Mouse (Mus musculus) limb, embryonic 14.5 days (tissue): ENCODE measurements around the gene Bod1. TPM values are rescaled to one million over a fixed set of nuclear protein-coding genes. Genes with fewer than 3 reads are reported as not detected.

Experiments
- ATAC-seq: fragments of 200-750 bp; cut with Nextera tagmentation; 2 replicates; pipeline ENCODE4 v1.8.0; 2017; ENCODE audit warnings: low read depth, moderate number of reproducible peaks, moderate TSS enrichment; ENCODE audit not compliant: low FRiP score
- DNase-seq: peaks from one replicate; pipeline ENCODE4 v3.0.0-alpha.2; 2015; ENCODE audit warnings: low spot score
- H3K27ac ChIP-seq: fragments of 300-500 bp; sonication (generic); replicated peaks from 2 replicates; pipeline ENCODE4 v1.5.1; 2014; ENCODE audit warnings: low read depth, mild to moderate bottlenecking, low read length, moderate library complexity, mixed read lengths
- H3K27me3 ChIP-seq: fragments of 300-500 bp; sonication (generic); 2 replicates; pipeline ENCODE4 v1.6.1; 2014; ENCODE audit warnings: low read length, mixed read lengths; ENCODE audit not compliant: control insufficient read depth, insufficient read depth
- H3K36me3 ChIP-seq: fragments of 300-500 bp; sonication (generic); 2 replicates; pipeline ENCODE4 v1.6.1; 2014; ENCODE audit warnings: mild to moderate bottlenecking, low read length, moderate library complexity, mixed read lengths; ENCODE audit not compliant: control insufficient read depth, insufficient read depth
- H3K4me1 ChIP-seq: fragments of 300-500 bp; sonication (generic); 2 replicates; pipeline ENCODE4 v1.6.1; 2014; ENCODE audit warnings: antibody characterized with exemption, low read length, mixed read lengths; ENCODE audit not compliant: control insufficient read depth, insufficient read depth
- H3K4me2 ChIP-seq: fragments of 300-500 bp; sonication (generic); replicated peaks from 2 replicates; pipeline ENCODE4 v1.6.1; 2014; ENCODE audit warnings: low read depth, mild to moderate bottlenecking, low read length, moderate library complexity; ENCODE audit not compliant: severe bottlenecking
- H3K4me3 ChIP-seq: fragments of 300-500 bp; sonication (generic); replicated peaks from 2 replicates; pipeline ENCODE4 v1.5.1; 2014; ENCODE audit warnings: low read length
- H3K9ac ChIP-seq: fragments of 300-500 bp; sonication (generic); 2 replicates; pipeline ENCODE4 v1.6.1; 2014; ENCODE audit warnings: mild to moderate bottlenecking, low read depth, low read length, moderate library complexity; ENCODE audit not compliant: severe bottlenecking
- H3K9me3 ChIP-seq: fragments of 300-500 bp; sonication (generic); 2 replicates; pipeline ENCODE4 v1.6.1; 2016; ENCODE audit warnings: low read length; ENCODE audit not compliant: control insufficient read depth
- POLR2A ChIP-seq: fragments of 200-500 bp; IDR thresholded peaks from 2 replicates; pipeline ENCODE4 v1.8.0; 2012; ENCODE audit warnings: inconsistent platforms, mild to moderate bottlenecking, moderate library complexity, borderline replicate concordance; ENCODE audit not compliant: insufficient read depth, insufficient read length; ENCODE audit errors: extremely low read depth
- WGBS: fragments of 180-500 bp; shearing (Covaris S2); extraction: QIAGEN DNeasy Blood & Tissue Kit; methylation state at CpG from one replicate; pipeline ENCODE4 v1.1.7; 2014; 5-methylcytosine and 5-hydroxymethylcytosine counted together
- polyA plus RNA-seq, 2 experiments: library from polyadenylated mRNA; depleted of rRNA in 1 of 2; stranded (reverse) in 1 of 2; unstranded in 1 of 2; fragments of >200 nt; fragmentation: Nextera tagmentation in 1 of 2; extraction: Ambion mirVana in 1 of 2; gene quantifications; 2 replicates each; pipeline versions ENCODE4 v1.2.1 to v1.2.3; 2012 to 2014

The Bod1 gene
- polyA plus RNA-seq, 2 experiments = 125 to 128 TPM

GRCm38 (mm10) chr11:31677309-31677708 lies 5.6 kb upstream of the Bod1 start:
- no peaks in the 10 kb centered on the region for H3K27me3 ChIP-seq
- H3K4me2 ChIP-seq = no peak overlapping the region
- H3K27ac ChIP-seq = no peak overlapping the region
- no peaks in the 10 kb centered on the region for H3K9me3 ChIP-seq
- no peaks in the 10 kb centered on the region for H3K4me1 ChIP-seq
- TF ChIP-seq POLR2A = no peak
- 75% methylated on average over 5 of the region's 5 CpGs for WGBS
- no peak overlapping the region for H3K9ac ChIP-seq
- no peaks in the 10 kb centered on the region for H3K36me3 ChIP-seq
- DNase-seq (no peak), ATAC-seq (no peak)
- H3K4me3 ChIP-seq = no peak overlapping the region

DNA sequence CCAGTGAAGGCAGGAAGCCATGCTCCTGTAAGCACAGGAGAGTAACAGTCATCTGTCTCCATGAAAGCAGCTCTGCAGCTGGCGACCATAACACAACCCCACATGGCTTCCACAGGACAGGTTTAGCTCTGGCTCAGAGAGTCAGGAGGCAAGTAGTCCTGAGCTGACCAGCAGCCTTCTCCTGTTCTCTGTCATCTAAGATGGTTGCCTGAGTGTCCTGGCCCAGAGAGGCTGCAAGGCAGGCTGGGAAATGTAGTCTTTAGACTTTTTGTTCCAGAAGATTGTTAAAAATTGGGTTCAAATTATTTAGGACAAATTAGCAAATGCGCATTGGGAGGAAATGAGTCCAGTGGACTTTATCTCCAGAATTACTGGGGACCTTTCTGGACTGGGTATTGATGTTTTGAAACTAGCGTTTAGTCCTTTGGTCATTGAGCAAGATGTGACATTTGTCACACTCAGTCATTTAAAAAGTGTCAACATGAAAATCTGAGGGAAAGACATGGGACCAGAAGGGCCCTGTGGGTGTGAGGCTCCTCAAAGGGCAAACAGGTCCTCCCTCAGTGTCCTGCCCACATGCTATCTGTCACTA lies 5.1 kb upstream of the Bod1 start:
- Histone ChIP-seq H3K9me3 (no peaks in the 10 kb centered on the region), H3K27ac (no peak overlapping the region), H3K4me3 (no peak overlapping the region), H3K4me2 (no peak overlapping the region), H3K4me1 (no peaks in the 10 kb centered on the region), H3K36me3 (no peaks in the 10 kb centered on the region), H3K9ac (no peak overlapping the region), H3K27me3 (no peaks in the 10 kb centered on the region)
- ATAC-seq (no peak), DNase-seq (no peak)
- WGBS = 87% methylated on average over 3 of the region's 3 CpGs
- TF ChIP-seq POLR2A = no peak

DNA sequence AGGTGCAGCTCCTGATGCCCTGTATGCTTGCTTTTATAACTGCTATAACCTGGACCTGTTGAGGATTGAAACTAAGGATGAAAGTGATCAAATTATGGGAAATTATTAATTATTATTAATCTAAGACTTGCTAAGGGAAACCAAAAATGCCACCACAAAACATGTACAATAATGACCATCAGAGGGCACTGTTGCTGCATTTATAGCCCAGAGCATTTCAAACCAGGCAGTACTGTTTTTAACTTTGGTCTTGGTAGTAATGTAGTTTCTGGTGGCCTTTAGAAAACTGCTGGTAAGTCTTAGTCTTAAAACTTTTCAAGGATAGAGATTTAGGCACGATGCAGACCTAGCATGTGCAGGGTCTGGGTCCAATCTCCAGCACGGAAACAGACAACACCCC lies 3.7 kb upstream of the Bod1 start:
- Histone ChIP-seq H3K4me2 (no peak overlapping the region), H3K9me3 (no peaks in the 10 kb centered on the region), H3K9ac (no peak overlapping the region), H3K27ac (no peak overlapping the region), H3K36me3 (no peaks in the 10 kb centered on the region), H3K4me3 (no peak overlapping the region), H3K27me3 (no peaks in the 10 kb centered on the region), H3K4me1 (peaks cover 4% of the 10 kb centered on the region; the same call in 1 of the 2 replicates)
- WGBS = 52% methylated on average over 2 of the region's 2 CpGs
- no peak for TF ChIP-seq POLR2A
- DNase-seq = peak; percentile 83
- ATAC-seq = no peak

GRCm38 (mm10) chr11:31672170-31672563 lies 482 bp upstream of the Bod1 start:
- DNase-seq (no peak), ATAC-seq (0 out of 2 replicates have a peak, but pooled peaks have one; percentile 33)
- WGBS = 9% methylated on average over 9 of the region's 9 CpGs
- Histone ChIP-seq H3K9ac (peak overlapping the region; percentile 95), H3K4me3 (peak overlapping the region; percentile 90), H3K4me2 (peak overlapping the region; percentile 56), H3K4me1 (peaks cover 8% of the 10 kb centered on the region; the same call in 1 of the 2 replicates), H3K27ac (no peak overlapping the region), H3K9me3 (no peaks in the 10 kb centered on the region), H3K36me3 (peaks cover 19% of the 10 kb centered on the region), H3K27me3 (no peaks in the 10 kb centered on the region)
- TF ChIP-seq POLR2A = no peak

- Histone ChIP-seq H3K4me3 (peak overlapping the region; percentile 90), H3K4me1 (peaks cover 8% of the 10 kb centered on the region; the same call in 1 of the 2 replicates), H3K9me3 (no peaks in the 10 kb centered on the region), H3K36me3 (peaks cover 36% of the 10 kb centered on the region), H3K4me2 (peak overlapping the region; percentile 58), H3K27ac (no peak overlapping the region), H3K27me3 (no peaks in the 10 kb centered on the region), H3K9ac (no peak overlapping the region)
- DNase-seq (no peak), ATAC-seq (no peak)
- TF ChIP-seq POLR2A = no peak
- 65% methylated on average over 5 of the region's 5 CpGs for WGBS
Observed at GRCm38 (mm10) chr11:31670468-31670921, 1.2 kb downstream of the Bod1 start.
